Mouse (Mus musculus) spleen, adult 12 weeks (tissue): ENCODE results near the gene Znrf4.
"Not testable (repeated sequence)": the region's sequence is repeated elsewhere in the genome, so short reads cannot be mapped to it uniquely, and the experiment has no call there.

Source experiments
- DNase-seq: peaks from one replicate; pipeline ENCODE4 v3.0.0; 2022; ENCODE audit warnings: low spot score

Gene Znrf4

DNA sequence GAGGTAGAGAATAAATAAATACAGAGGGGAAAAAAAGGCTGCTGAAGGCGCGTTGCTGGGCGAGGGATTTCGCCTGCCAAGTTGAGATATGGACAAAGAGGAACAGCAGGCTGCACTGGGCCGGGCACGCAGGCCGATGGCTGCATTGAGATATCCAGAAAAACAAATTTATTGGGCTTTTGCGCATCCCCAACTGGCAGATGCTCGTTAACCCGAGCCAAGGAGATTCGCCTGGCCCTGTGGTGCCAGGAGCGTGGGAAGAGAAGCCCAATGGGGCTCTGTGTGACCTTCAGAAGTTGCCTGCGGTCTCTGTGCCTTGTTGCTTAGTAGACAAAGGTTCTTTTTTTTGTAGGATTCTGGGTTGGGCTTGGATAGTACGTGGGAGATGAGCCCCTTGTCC is 24.0 kb upstream of the Znrf4 start:
- no peak for DNase-seq

DNA sequence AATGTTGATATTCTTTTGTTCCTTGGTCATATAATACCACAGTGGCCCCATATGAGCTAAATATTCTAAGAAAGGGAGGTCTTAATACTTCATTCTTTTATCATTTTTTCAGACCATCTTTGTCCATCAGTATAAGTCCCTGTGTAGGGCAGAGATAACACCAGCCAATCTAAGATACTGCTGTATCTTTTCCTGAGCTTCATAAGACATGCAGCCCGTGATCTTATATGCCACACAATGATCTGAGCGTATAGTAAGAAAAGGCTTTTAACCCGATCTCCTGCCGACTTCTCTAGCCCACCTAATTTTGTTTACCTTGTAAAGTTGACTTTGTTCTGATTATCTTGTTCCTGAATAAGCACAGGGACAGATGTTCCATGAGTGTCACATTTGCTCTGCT is 12.7 kb upstream of the Znrf4 start:
- DNase-seq, result no peak

DNA sequence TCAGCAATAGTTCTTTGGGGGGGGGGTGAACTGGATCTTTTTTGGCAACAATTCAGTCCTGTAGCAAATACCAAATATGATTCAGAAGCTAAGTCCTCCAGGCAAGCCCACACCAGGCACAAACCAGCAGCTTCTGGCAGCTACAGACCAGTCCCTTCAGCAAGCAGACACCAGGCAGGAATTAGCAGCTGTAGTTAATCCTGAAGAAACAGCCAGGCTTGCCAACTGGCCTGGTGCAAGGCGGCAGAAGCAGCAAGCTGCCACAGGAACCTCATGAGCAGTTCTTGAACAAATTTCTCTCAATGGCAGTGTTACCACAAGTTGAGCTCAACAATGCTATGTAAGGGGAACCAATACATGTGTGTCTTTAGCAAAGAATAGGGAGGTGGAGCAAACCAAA is 10.5 kb upstream of the Znrf4 start:
- no peak for DNase-seq

DNA sequence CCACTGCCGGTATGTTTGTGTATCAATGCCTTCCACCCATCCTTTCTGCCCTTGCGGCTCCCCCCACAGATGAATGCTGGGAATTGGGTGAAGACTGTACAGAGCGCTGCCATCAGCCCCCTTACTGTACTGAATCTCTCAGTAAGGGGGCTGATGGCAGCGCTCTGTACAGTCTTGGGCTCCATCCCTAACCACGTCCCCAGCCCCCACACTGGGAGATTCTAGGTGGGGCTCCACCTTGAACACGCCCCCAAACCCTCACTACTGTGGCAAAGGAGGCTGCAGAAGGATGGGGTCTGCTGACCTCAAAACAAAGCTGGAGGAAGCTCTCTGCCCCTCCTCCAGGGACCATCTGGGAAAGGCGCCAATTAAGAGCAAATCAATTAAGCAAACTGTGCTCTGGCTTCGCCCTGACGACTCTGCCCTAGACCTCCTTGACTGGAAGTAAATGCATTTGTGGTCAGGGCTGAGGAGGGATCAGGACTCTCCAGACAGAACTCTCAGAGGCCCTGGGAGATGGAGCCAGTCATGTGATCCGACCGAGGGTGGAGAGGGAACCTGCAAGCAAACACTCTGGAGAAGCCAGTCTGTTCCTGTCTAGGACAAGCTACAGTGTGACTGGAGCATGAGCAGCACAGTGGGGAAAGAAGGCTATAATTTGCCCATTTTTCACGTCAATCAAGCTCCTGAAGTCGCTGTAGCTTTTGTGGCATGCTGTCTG is 3.6 kb upstream of the Znrf4 start:
- DNase-seq, result no peak

DNA sequence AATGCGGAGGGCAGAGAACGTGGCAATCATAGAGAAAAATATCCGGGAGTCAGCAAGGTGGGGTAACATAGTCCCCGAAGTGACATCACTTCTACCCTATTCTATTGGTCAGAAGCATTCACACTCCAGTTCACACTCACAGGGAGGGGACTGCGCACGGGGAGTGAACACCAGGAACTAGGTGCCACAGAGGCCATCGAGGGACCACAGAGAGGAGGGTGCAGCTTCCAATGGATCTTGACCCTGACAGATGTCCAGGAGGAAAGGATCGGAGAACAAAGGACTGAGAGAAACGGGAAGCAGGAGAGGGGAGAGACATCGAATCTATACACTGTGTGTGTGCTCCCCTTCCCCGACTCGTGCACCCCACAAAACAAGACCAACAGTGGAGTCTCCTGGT is 2.7 kb upstream of the Znrf4 start:
- DNase-seq, result no peak

DNA sequence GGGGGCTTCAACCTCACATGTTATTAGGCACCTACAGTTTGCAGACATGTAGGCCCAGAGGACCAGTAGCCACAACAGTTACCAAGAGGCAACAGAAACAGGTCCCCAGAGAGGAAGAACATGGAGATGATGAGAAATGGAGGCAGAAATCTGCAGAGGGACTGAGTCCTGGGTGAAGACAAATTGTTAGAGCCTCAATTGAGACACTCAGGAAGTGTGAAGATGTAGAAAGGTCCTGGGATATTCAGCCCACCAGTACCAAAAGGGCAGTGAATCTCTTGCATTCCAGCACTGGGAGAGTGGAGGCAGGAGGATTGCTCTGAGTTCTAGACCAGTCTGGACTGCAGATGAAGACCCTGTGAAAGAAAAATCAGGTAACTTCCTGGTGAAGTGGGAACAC is 2.1 kb upstream of the Znrf4 start:
- DNase-seq, result no peak

DNA sequence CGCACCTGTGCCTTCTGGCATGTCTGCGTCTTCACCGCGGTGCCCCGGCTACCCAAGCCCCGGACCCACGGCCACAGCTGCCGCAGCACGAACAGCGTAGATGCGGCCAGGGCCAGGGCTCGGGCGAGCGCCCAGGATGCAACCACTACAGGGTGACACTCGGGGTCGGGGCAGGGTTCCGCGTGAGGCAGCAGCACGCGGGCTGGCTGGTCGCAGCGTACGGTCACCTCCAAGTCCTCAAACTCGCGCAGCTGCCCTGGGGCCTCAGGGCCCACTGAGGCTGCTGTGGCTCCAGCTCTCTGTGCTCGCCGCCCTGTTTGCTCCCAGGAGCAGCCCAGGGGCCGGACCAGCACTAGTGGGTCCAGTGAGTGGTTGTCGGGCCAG is 532 bp downstream of the Znrf4 start:
- DNase-seq, result no peak

DNA sequence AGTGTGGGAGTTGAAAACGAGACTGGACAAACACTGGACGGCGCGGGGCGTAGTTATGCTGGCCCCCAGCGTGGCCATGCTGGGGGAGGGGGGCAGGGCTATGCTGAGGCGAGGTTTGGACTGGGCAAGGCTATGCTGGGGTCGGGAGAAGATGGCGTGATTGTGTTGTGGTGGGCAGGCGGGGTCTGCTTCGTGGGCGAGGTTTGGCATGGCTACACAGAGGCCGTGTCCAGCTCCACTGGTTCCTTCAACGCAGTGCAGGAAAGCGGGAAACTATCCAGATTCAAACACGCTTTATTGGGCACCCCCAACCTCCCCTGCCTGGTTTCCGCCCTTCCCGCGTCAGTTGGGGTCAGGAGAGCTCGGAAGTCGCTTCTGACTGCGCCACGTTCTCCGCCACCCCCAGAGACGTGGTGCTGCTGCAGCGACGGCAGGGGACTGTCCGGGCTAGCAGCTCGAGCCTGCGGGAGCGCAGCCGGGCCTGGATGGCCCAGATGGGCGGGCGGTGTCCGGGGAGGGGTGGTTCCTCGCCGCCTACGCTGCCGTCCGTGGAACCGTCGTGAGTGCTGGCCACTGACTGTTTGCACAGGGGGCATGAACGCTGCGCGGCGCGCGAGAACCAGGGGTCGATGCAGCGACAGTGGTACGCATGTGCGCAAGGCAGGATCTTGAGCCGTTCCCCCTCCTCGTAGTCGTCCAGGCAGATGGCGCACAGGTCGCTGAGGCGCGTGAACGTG is 1.1 kb downstream of the Znrf4 start:
- no peak for DNase-seq

DNA sequence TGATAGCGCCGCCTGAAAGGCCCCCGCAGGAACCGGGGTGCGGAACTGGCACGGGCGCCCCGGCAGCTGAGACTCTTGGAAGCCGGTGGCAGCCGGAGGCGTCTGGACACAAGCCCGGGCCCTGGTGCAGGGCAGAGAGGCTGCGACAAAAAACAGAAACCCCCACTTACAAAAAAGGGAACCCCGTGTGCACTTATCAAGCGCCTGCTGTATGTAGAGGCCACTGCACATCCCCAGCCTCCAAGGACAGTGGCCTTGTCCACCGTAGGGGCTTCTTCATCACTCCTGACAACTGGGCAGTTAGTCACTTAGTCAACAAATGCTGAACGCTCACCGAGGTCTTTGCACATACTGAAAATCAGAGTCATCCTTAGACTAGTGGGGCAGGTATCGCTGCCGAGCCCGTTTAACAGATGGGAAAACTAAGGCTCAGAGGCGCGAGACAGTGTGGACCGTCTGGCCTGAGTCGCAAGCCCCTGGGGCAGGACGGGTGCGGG is 1.7 kb downstream of the Znrf4 start:
- no peak for DNase-seq

DNA sequence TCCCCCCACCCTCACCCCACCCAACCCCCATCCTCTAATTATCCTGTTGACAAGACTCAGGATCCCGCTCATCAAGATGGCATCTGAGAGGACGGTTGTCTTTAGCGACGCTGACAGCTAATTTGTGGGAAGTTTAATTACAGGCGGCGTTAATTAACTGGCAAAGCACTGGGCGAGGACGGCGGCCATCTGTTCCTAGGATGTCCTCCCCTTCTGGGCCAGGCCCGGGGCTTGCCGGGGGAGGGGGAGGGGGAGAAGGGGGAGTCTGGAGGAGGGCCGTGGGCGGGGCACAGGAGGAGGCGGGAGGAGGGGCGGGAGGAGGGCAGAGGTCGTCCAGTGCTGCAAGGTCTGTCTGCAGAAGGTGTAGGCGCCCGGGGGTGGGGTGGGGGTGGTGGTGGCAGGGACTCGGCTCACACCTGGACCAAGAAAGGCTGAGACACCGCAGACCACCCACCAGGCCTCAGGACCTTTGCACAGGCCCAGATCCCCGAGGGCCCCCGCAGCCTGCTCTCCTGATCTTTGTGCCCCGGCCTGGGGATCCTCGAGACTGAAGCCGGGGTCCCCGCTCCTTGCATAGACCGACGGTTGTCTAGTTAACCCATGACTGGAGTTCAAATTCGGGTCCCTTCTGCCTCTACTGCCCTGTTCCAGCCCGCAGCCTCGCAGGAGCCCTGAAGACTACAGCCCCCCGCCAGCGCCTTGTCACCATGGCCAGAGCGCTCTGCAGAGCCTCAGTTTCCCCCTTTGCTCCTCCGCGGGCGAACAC is 2.3 kb downstream of the Znrf4 start:
- no peak for DNase-seq

DNA sequence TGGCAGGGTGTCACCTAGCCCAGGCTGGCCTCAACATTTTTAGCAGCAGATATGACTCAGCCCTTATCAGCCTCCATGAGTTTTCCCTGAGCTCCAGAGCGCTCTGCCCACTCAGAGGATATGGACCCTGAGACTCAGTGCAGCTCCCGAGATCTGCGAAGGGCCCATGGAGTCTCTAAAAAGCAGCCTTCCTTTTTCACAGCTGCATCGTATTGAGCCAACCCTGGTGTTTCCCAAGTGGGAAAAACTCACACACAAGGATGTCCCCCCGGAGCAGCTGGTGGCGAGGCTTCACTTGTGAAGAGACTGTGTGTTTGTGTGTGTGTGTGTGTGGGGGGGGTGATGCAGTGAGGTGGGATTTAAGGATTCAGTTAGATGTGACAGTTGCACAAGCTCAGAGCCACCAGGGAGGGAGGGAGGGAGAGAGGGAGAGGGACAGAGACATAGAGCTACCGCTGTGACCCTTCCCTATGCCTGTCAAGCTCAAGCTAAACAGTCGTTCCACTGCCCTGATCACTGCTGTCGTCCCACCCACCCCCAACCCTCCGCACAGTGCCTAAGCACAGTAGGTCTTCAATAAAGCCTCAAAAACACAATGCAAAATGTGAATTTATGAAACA is 3.1 kb downstream of the Znrf4 start:
- no peak for DNase-seq

DNA sequence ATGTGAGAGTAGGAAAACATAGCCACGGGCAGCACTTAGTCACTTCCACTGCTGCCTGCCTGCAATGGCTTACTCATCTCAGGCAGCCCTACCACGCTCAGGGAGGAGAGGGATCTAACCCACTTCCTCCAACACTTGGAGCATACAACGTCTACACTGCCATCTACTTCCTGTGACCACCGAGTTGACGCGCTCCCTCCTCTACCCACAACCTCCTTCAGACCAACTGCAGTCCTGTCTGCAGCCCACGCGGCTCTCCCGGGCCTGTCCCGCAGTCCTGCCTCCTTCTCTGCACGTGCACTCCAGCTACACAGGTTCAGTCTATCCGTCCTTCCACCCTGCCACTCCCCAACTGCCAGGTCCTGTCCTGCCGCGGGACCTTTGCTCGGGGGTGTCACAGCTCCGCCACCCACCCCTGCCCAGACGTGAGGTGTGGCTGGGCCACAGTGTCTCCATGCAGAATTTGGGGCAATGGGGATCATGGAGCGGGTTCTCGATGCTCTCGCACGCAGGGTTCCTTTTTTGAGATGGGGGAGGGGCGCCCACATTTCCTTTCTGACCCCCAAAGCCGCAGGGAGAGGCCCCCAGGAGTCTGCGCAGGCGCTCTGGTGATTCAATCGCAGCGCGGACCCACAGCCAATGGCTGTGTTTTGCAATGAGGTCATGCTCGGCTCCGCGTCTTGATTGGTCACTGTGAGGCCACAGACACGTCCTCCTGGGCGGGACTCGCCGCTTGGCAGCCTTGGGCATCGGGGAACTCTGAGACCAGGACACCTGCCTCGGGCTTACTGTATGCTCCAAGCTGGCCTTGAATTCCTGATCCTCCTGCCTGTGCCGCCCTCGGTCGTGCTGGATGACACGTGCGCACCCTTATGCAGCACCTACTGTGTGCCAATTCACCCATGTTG is 4.8 kb downstream of the Znrf4 start:
- DNase-seq, result peak; percentile 75

DNA sequence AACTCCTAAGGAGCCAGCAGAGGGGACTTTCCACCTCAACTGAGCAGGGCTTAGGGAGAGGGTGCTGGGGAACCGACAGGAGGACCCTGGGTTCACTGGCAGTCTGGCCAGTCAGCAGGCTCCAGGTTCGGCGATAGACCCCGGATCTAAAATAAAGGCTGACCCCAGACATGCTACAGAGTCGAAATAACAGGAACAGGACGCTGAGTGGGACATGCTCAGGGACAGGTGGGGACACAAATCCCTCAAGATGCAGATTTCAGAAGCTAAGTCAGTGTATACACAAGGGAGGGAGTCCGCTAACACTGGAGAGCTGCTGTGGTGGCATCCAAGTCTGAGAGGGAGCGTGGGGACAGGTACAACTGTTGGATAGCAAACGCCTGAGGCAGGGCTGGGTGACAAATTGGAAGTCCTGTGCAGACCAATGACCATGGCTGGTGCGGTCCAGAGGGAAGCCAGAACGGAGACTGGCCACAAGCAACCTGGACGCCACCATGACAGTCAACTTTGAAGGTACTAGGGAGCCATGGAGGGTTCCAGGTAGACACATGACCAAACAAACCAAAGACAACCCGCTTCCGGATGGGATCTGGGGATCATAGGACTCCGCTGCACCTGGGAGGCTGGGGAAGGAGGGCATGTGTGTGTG is 5.7 kb downstream of the Znrf4 start:
- no peak for DNase-seq

DNA sequence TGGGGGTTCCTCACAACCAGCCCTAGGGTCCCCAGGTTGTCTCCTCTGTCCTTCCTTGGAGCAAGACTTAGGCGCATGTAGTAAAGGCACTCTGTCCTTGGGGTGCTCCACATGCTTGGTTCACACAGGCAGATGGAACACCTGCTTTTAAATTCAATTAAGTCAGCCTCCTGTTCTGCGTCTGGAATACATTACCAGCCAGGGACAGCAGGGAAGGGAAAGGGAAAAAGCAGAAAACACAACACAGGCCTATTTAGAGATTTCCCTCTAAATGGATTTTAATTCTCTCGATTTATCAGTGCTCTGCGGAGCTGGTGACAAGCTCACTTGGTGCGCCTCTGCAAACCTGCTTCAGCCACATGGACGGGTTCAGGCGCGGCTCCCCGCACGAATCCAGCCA is 6.8 kb downstream of the Znrf4 start:
- DNase-seq, result no peak

DNA sequence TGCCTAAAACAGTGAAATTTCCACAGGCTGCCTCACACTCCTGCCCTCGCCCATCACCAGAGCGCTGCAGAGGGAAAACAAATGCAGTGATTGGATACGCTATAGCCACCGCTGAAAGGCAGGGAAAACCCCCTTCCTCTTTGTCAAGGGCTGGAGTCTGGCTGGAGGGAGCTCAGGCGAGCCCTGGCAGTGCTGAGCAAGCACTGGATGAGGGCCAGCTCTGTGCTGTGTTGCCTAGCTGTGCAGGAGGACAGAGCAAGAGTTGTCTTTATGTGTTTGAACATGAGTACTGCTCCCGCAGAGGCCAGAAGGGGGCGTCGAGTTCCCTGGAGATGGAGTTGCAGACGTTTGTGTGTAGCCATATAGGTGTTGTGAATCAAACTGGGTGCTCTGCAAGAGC is 9.7 kb downstream of the Znrf4 start:
- no peak for DNase-seq

DNA sequence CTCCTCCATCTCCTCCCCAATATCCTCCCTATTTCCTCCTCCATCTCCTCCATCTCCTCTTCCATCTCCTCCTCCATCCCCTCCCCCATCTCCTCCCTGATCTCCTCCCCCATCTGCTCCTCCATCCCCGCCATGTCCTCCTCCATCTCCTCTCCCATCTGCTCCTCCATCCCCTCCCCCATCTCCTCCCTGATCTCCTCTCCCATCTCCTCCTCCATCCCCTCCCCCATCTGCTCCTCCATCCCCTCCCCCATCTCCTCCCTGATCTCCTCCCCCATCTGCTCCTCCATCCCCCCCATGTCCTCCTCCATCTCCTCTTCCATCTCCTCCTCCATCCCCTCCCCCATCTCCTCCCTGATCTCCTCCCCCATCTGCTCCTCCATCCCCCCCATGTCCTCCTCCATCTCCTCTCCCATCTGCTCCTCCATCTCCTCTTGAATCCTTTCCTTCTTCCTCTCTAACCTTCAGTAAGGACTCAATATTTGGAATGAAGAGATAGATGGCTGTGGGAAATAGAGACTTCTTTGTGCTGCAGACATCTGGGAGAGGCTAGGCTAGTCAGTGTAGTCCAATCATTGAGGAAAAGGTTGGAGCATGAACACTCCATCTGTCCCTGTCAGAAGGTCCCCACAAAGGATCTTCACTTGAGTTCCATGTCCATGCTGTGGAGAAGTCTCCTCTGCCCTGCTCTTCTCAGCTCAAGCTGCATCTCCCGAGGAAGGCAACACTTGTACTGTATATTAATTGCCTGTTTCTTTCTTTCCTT is 10.4 kb downstream of the Znrf4 start:
- DNase-seq, result not testable (repeated sequence)

DNA sequence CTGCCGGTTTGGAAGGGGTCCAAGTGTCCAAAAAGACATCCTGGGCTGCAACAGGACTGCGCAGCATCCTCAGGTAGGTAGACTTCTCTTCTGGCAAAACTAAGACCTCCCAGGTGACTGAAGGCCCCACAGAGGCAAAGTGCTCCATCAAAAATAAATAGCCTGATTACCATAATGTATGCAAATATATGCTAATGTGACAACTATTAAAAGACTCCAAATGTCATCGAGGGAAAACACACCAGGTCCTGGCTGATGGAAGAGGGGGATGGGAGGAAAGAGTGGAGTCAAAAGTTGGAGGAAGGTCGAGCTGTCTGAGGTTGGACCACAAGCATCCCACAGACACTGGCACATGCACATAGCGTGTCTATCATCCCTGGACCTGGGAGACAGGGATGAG is 13.0 kb downstream of the Znrf4 start:
- no peak for DNase-seq

DNA sequence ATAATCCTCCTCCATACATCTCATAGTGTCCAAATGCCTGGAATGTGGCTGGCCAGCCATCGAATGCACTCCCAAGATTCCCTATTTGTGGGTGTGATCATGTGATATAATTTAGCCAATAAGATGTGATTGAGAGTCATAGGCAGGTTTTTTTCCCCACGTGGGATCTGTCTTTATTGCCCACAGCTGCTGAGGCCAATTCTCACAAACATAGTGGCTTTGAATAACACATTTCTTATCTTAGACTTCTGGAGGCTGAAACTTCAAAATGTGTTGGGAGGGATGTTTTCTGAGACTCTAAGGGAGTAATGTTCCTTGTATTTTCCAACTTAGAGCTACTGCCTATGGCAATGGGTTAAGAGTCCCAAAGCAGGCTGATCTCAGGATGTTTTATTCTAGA is 17.8 kb downstream of the Znrf4 start:
- DNase-seq, result no peak

DNA sequence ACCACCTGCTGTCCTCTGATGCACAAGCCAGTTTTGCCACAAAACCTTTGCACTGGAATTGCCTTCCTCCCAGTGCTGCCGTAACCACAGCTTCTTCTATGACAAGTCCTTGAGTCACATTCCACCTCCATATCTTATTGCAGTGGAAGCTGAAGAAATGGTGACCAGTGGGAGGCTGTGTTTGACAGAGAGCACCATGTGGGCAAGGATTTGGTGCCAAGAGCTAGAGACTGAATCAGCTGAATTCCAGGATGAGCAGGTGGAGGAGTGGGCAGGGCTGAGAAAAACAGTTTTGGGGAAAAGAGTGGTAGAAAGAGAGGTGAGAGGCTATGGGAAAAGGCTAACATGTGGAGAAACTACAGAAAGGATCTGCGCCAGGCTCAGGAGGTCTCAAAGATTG is 18.4 kb downstream of the Znrf4 start:
- no peak for DNase-seq

DNA sequence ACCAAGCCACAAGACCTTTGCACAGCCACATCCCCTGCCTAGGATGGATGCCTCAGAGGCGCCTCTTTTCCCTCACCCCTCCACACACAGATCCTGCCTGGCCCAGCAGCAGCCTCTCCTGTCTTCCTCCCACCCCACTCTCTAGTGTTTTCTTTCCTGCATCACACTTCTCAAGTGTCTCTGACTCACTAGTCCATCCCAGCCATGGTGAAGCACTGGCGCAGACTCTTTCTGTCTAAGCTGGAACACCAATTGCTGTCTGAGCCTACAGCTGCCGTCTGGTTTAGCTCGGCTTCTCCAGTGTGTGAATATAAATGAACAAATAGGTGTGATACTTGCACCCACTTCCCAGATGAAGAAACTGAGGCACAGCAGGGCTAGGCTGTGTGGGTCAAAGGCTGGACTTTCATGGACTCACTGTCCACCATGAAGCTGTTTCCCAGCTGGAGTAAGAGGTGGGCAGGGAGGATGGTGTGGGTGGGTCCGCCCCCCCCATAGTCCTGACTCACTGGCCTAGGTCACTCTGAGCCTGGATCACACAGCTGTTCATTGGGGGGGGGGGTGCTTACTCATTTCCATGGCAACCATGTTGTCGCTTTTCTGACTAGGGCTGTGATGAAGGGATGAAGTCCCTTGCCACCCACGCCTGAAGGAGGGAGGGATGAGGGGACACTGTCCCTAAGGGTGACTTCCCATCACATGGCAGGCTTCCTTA is 21.6 kb downstream of the Znrf4 start:
- DNase-seq, result no peak
